Mouse (Mus musculus) liver, embryonic 18 days (tissue): ENCODE measurements around the gene Rpa2. TPM values are rescaled to one million over a fixed set of nuclear protein-coding genes. Genes with fewer than 3 reads are reported as not detected.

Source experiments
- polyA plus RNA-seq: library from polyadenylated mRNA; depleted of rRNA; stranded (reverse); fragments of >200 nt; gene quantifications from 2 replicates; pipeline ENCODE4 v1.2.3, GENCODE M21; 2012; rRNA removed

Gene Rpa2
- 25.0 and 28.8 TPM in 2 replicates for polyA plus RNA-seq

GRCm38 (mm10) chr4:132767914-132768876 lies at the start of gene Rpa2:
Rpa2 (plus strand) TSS chr4:132768332.

GRCm38 (mm10) chr4:132732148-132732684 lies 35.9 kb upstream of the Rpa2 start, which contains the start of gene Xkr8:
Xkr8 (minus strand) TSS chr4:132732546.

GRCm38 (mm10) chr4:132756974-132757373 lies 11.2 kb upstream of the Rpa2 start, which contains the start of gene Smpdl3b:
Smpdl3b (minus strand) TSS chr4:132757252.

GRCm38 (mm10) chr4:132796196-132796886 lies 28.2 kb downstream of the Rpa2 start, which contains the start of gene Themis2:
Themis2 (minus strand) TSS chr4:132796387.

Other genes with a start within 250 kb of the Rpa2 start
- 480 and 569 TPM in 2 replicates for gene Atpif1, start 234.7 kb upstream of the Rpa2 start, polyA plus RNA-seq
- gene Dnajc8, start 232.8 kb upstream of the Rpa2 start, polyA plus RNA-seq, result 50.3 and 51.8 TPM in 2 replicates
- 1.7 and 1.8 TPM in 2 replicates for gene Ptafr, start 204.3 kb upstream of the Rpa2 start, polyA plus RNA-seq
- gene Eya3, start 129.3 kb upstream of the Rpa2 start, polyA plus RNA-seq, result 9.2 and 10.2 TPM in 2 replicates
- 2.0 and 2.3 TPM in 2 replicates for gene Xkr8, start 35.8 kb upstream of the Rpa2 start, polyA plus RNA-seq
- 0.46 and 0.55 TPM in 2 replicates for gene Smpdl3b, start 11.1 kb upstream of the Rpa2 start, polyA plus RNA-seq
- 5.6 and 5.8 TPM in 2 replicates for gene Themis2, start 28.1 kb downstream of the Rpa2 start, polyA plus RNA-seq
- 21.7 and 24.6 TPM in 2 replicates for gene Ppp1r8, start 74.8 kb downstream of the Rpa2 start, polyA plus RNA-seq
- 14.2 and 15.3 TPM in 2 replicates for gene Stx12, start 116.2 kb downstream of the Rpa2 start, polyA plus RNA-seq
- gene Fam76a, start 154.2 kb downstream of the Rpa2 start, polyA plus RNA-seq, result 6.8 and 7.0 TPM in 2 replicates
- gene Fgr, start 205.8 kb downstream of the Rpa2 start, polyA plus RNA-seq, result 4.5 and 5.6 TPM in 2 replicates
- 0.90 and 1.4 TPM in 2 replicates for gene Ahdc1, start 242.9 kb downstream of the Rpa2 start, polyA plus RNA-seq